Mouse (Mus musculus) cerebellum, postnatal 14 days (tissue): ENCODE measurements around the gene Selenof.

Experiments
- DNase-seq, 2 experiments: peaks; one replicate each; pipeline ENCODE4 v3.0.0; 2021; ENCODE audit warnings: mixed read lengths in 2 of 2

Gene Selenof

GRCm38 (mm10) chr3:144570047-144570815, at the start of gene Selenof, which contains the start of gene Hs2st1:
Selenof (plus strand) TSS chr3:144570304.
Hs2st1 (minus strand) TSS chr3:144570181.
- peak; percentile 97 for DNase-seq

DNA sequence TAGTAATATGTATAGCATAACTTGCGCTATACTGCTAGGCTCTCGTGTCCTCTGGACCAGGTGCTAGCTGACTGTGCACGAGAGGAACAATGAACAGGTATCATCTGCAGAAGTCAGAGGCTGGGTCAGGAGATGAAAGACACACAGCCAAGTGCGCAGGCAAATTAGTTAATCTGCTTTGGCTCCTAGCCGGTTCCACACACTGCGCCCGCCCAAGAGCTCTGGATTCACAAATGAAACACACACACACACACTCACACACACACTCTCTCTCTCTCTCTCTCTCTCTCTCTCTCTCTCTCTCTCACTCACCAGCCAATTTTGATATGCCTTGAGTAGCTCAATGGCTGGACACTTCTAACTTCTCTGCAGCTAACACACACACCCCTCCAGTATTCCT, 42.2 kb upstream of the Selenof start:
- peak; percentile 36 to 52 for DNase-seq

- DNase-seq: peak; percentile 57 to 73
Observed at GRCm38 (mm10) chr3:144531023-144531422, 39.1 kb upstream of the Selenof start.

DNA sequence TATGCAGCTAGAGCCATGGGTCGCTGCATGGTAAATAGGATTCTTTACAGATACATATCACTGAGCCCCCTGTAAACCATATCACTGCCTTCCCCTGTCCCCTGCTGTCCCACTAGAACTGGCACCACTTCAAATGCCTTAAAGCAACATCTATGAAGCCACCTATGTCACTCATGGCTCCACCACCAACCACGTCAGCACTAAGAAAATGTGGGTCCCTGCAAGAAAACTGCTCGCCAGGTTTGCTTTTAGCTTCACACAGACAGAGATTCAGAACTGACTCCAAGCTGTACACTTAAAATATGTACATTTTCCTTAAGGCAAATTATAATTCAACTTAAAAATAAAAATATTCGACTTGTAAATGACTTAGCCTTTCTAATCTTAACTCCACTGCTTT, 35.0 kb upstream of the Selenof start:
- DNase-seq: no peak

- peak; percentile 23 to 34 for DNase-seq
Observed at GRCm38 (mm10) chr3:144537078-144537855, 32.8 kb upstream of the Selenof start.

DNA sequence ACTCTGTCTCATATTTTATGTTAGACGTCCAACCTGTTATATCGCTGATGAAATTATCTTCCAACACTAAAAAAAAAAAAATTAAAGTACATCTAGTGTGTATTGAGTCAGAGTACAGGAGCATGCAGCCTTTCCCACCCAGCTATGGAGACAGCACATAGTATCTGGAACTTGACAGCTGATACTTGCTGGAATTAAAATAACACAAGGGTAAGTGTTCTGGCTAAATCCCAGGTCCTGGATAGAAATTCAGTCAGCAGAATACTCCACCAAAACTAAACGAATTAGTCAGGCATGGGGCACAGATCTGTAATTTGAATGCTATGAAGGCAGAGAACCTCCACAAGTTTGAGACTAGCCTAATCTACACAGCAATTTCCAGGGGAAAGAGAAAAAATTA, 31.1 kb upstream of the Selenof start:
- DNase-seq: no peak

GRCm38 (mm10) chr3:144540805-144541204, 29.3 kb upstream of the Selenof start:
- no peak for DNase-seq

GRCm38 (mm10) chr3:144541906-144542438, 28.1 kb upstream of the Selenof start:
- no peak for DNase-seq

GRCm38 (mm10) chr3:144545152-144545551, 25.0 kb upstream of the Selenof start:
- DNase-seq: no peak

DNA sequence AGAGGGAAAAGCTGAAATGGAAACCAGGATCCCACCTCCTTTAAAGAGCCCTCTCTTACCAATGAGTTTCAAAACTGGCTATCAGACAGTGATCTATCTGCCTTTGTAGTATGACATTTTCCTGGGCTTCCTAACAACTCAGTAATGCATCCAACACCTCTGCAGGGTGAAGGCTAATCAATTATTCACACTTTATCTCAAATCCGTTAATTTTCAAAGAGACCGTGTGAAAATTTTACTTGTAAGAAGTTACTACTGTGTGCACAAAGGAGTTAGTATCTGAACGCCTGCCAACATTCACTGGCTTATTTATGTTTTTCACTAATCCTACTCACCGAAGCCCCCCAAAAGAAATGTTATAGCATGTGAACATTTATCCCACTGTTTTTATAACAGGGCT, 24.3 kb upstream of the Selenof start:
- DNase-seq: no peak

DNA sequence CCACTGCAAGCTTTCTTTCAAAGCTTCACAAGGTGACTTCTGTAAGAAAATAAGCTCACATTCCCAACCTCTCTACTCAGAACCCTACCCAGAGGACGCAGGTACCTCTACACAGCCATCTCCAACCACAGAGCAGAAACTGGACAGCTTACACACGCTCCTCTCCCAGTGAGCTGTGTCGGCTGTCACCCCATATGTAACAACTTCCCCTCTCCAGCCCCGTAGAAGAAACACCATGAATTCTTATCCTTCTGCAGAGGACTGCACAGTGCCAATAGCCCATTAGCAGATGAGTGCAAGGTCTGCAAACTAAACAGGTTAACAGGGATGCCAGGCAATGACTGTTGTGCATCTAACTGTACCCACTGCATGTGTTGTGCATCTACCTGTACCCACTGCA, 23.6 kb upstream of the Selenof start:
- DNase-seq: no peak

GRCm38 (mm10) chr3:144548186-144548845, 21.8 kb upstream of the Selenof start:
- no peak for DNase-seq

DNA sequence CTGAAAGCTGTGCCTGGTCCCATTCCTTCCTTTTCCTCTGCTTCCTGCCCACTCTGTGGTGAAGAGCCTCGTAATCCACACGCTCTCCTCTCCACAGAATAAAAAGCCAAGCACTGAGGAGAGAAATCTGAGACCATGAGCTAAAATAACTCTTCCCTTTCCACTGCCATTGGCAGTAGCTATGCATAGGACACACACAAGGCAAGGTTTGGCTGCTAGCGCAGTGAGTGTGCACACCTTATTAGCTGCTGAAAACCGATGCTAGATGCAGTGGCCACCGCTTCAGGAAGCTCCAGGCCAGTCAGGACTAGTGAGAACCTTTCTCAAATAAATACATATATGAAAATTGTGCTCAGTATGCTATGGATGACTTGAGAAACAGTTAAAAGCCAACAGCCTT, 20.1 kb upstream of the Selenof start:
- no peak for DNase-seq

DNA sequence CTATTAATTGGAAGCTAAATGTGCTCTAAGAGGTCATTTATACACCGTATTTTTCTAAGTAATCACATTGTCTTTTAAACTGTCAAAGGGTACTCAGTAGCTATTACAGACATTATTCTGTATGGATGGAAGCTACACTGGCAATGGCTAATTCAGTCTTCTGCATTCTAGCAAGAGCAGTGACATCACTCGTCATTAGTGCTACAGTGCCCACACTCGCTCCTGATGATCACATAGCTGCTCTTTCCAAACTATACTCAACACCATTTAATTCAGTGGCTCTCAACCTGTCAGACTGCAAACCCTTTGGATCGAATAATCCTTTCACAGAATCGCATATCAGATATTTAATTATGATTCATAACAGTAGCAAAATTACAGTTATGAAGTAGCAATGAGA, 19.4 kb upstream of the Selenof start:
- DNase-seq: no peak

DNA sequence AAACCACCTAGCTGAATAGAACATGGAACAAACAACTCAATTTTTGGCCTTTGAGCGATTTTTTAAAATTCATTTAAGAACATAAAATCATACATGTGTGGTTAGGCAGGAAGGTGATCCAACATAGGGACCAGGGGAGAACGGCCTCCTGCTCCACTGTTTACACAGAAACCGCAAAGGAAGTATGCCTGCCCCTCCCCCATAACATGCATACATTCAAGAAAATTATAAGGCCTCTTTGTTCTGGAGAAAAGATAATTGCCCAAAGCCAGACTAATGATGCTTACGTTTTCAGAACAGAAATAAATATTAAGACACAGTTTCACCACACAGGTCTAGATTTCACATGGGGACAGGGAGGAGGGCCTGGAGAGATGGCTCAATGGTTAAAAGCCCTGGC, 18.7 kb upstream of the Selenof start:
- DNase-seq: no peak

DNA sequence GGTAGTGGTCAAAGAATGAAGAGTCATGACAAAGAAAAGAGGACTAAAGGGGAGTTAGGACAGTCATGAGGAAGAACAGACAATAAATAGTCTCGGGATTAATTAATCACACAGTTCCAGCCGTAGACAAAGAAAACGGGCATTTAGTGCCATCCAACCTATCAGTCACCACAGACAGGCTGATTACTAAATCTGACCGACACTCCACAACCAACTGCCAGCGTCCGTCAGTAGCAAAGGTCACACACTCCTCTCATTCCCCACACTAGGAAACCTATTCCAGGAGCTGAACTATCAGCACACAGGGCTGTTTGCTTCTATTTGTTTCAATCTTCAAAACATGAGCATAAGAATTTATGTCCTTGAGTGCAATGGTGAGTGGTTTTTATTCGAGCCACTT, 16.2 kb upstream of the Selenof start:
- no peak for DNase-seq

- no peak for DNase-seq
Observed at GRCm38 (mm10) chr3:144554503-144554902, 15.6 kb upstream of the Selenof start.

GRCm38 (mm10) chr3:144555144-144555543, 15.0 kb upstream of the Selenof start:
- no peak for DNase-seq

DNA sequence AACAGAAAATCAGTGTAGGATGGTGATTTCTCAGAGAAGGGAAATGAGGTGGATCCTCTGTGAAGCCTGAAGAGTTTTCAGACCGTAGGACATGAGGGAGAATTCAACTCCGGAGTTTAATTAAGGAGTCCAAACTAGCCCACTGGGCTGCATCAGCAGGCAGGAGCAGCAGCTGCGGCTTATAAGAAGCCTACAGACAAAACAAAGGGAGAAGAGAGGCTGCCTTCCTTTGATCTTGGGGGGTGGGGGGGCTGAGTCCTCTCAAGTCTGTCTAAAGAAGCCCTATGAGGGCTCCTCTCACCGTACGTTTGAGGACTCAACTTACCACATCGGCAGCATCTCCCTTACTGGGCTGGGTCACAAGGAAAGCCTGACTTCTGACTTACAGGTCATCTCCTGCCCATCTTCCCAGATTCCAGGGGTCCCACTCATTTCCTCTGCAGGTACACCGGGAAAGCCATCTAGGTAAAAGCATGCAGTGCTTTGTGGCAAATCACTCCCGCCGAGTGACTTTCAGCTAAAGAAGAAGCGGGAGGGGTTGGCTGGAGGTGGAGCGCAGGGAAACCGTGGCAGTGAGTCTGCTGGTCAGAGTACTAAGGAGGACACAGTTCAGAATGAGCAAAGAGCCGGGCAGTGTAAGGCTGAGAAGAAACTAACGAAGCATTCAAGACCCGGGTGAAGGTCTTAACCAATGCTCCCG, 13.3 kb upstream of the Selenof start:
- DNase-seq: no peak

- no peak for DNase-seq
Observed at GRCm38 (mm10) chr3:144558274-144558673, 11.8 kb upstream of the Selenof start.

GRCm38 (mm10) chr3:144561511-144562250, 8.4 kb upstream of the Selenof start:
- DNase-seq: no peak

- DNase-seq: no peak
Observed at GRCm38 (mm10) chr3:144563916-144564315, 6.2 kb upstream of the Selenof start.
